9 mouse cellular contexts compared by ENCODE assay signal in the genomic region with DNA sequence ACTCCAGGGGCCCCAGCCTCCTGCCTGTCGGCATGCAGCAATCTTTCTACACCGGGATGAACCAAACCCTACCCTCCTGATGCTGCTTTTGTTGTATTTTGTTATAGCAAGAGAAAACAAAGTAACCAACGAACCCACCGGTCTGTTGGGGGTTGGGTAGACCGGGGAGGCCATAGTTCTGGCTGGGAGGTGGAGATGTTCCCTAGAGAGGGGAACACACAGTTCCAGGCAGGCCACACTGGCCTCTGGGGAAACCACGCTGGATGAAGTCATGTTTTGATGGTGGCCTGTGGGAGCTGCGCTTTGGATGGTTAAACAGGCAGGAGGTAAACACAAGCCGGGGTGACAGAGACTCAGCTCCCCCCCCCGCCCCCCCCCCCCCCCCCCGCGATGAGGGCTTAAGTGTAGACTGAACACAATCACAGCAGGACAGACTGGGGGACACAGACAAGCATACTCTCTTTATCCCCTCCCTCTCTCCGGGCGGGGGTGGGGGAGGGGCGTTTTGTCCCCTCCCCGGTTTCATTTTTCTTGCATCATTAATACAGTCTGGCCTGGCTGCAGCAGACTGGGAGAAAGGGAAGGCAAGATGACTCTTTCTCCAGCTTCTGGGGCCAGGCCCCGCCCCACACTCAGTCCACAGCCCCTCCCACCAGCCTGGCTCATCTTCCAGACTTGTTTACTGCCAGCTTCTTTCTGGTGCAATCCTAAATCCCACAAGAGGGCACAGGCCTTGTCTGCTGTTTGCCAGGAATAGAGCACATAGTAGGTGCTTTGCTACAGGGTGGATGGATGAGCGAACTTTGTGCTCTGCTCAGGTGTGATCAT. TPM values are rescaled to one million over a fixed set of nuclear protein-coding genes. Genes with fewer than 3 reads are reported as not detected.
DNase-seq lines count a peak whose midpoint lies in the region; ATAC-seq lines count a peak whose summit lies in the region.
"Had no signal": no experiment of that assay in that cellular context is flagged by ENCODE, and none has a peak within 500 bp of the region (broad histone marks: within the 10 kb centered on the region; RNA-seq: fewer than 3 reads in every experiment).

No protein-coding gene starts in this region.

- H3K9ac ChIP-seq in forebrain, embryonic 12.5 days = no peak overlapping the region
- H3K9ac ChIP-seq in forebrain, embryonic 15.5 days (replicated peaks) = no peak overlapping the region
- no peak overlapping the region for H3K9ac ChIP-seq in neural tube, embryonic 13.5 days

- 26% methylated on average over 15 of the region's 17 CpGs for WGBS in forebrain, embryonic 12.5 days
- WGBS in forebrain, embryonic 15.5 days = 20% methylated on average over 14 of the region's 17 CpGs
- WGBS in neural tube, embryonic 13.5 days = 32% methylated on average over 12 of the region's 17 CpGs

- no peak for ATAC-seq in forebrain, embryonic 12.5 days (ENCODE audit: low FRiP score)
- ATAC-seq in forebrain, embryonic 15.5 days (replicated peaks) = no peak
- 0 out of 2 replicates have a peak, but pooled peaks have one; percentile 23 for ATAC-seq in neural tube, embryonic 13.5 days (ENCODE audit: low read depth)

- H3K9me3 ChIP-seq in forebrain, embryonic 12.5 days = no peaks in the 10 kb centered on the region
- no peaks in the 10 kb centered on the region for H3K9me3 ChIP-seq in forebrain, embryonic 15.5 days
- H3K9me3 ChIP-seq in neural tube, embryonic 13.5 days = 0 out of 2 replicates have a peak, but pooled peaks cover 5% of the 10 kb centered on the region

- no peak overlapping the region for H3K4me3 ChIP-seq in forebrain, embryonic 12.5 days (replicated peaks)
- no peak overlapping the region for H3K4me3 ChIP-seq in forebrain, embryonic 15.5 days
- no peak overlapping the region for H3K4me3 ChIP-seq in neural tube, embryonic 13.5 days
- H3K4me3 ChIP-seq: erythroblast, embryonic 14.5 days had no signal

- H3K27me3 ChIP-seq in forebrain, embryonic 12.5 days = peaks cover 3% of the 10 kb centered on the region; the same call in 1 of the 2 replicates
- H3K27me3 ChIP-seq in forebrain, embryonic 15.5 days = no peaks in the 10 kb centered on the region
- H3K27me3 ChIP-seq in neural tube, embryonic 13.5 days = no peaks in the 10 kb centered on the region

- peak; percentile 84 for DNase-seq in adrenal gland, postnatal 14 days
- peak; percentile 50 to 78 for DNase-seq in heart, adult 18-20 months
- DNase-seq in kidney, postnatal 36 days = peak; percentile 38 to 39
- no peak for DNase-seq in right cerebral cortex, adult 18-20 months
- DNase-seq in layer of hippocampus, postnatal 25 days (ENCODE audit: extremely low spot score in 1 of 2, low spot score in 1 of 2) = no peak

- H3K36me3 ChIP-seq in forebrain, embryonic 12.5 days (replicated peaks) = no peaks in the 10 kb centered on the region
- H3K36me3 ChIP-seq in forebrain, embryonic 15.5 days = no peaks in the 10 kb centered on the region
- no peaks in the 10 kb centered on the region for H3K36me3 ChIP-seq in neural tube, embryonic 13.5 days

- H3K4me2 ChIP-seq in forebrain, embryonic 12.5 days = peak overlapping the region; percentile 17; the same call in 1 of the 2 replicates
- H3K4me2 ChIP-seq in forebrain, embryonic 15.5 days (replicated peaks) = no peak overlapping the region
- no peak overlapping the region for H3K4me2 ChIP-seq in neural tube, embryonic 13.5 days

- no peak overlapping the region for H3K27ac ChIP-seq in forebrain, embryonic 12.5 days
- H3K27ac ChIP-seq in forebrain, embryonic 15.5 days (replicated peaks) = no peak overlapping the region
- H3K27ac ChIP-seq in neural tube, embryonic 13.5 days (replicated peaks) = 0 out of 2 replicates have a peak overlapping the region, but pooled peaks have one; percentile 33

- peaks cover 12% of the 10 kb centered on the region for H3K4me1 ChIP-seq in forebrain, embryonic 12.5 days
- no peaks in the 10 kb centered on the region for H3K4me1 ChIP-seq in forebrain, embryonic 15.5 days
- peaks cover 13% of the 10 kb centered on the region; the same call in 1 of the 2 replicates for H3K4me1 ChIP-seq in neural tube, embryonic 13.5 days (replicated peaks)

RNA-seq across cellular contexts. Expression of a gene that starts 30.2 kb away (rescaled TPM):
- not detected in 2 replicates for polyA plus RNA-seq in forebrain, embryonic 12.5 days (2016; fragmentation: Nextera tagmentation; extraction: Ambion mirVana)
- polyA plus RNA-seq in forebrain, embryonic 15.5 days (2015; fragmentation: Nextera tagmentation; extraction: Ambion mirVana) = 0.24 and 0.56 TPM in 2 replicates
- 40.3 and 75.9 TPM in 2 replicates for total RNA-seq in adrenal gland, postnatal 14 days (2021)
- total RNA-seq in heart, adult 18-20 months (2021) = 1 to 10 TPM; 4.0 to 7.0 TPM
- polyA plus RNA-seq in neural tube, embryonic 13.5 days (2015; fragmentation: Nextera tagmentation; extraction: Ambion mirVana) = 1.4 and 3.3 TPM in 2 replicates
- total RNA-seq in layer of hippocampus, postnatal 25 days (2021) = under 1 TPM; 0.38 to 0.42 TPM
- polyA plus RNA-seq: erythroblast, embryonic 14.5 days had no signal

RNA-seq across cellular contexts. Expression of a gene that starts 37.6 kb away (rescaled TPM):
- polyA plus RNA-seq in forebrain, embryonic 12.5 days (2016; fragmentation: Nextera tagmentation; extraction: Ambion mirVana) = not detected in 2 replicates
- 0.51 and 0.65 TPM in 2 replicates for polyA plus RNA-seq in forebrain, embryonic 15.5 days (2015; fragmentation: Nextera tagmentation; extraction: Ambion mirVana)
- not detected in 2 replicates for total RNA-seq in adrenal gland, postnatal 14 days (2021)
- not detected for total RNA-seq in heart, adult 18-20 months (2021)
- 0.32 TPM in 1 of 2 replicates, not detected in the other for polyA plus RNA-seq in neural tube, embryonic 13.5 days (2015; fragmentation: Nextera tagmentation; extraction: Ambion mirVana)
- total RNA-seq in layer of hippocampus, postnatal 25 days (2021) = 1 to 10 TPM; 5.4 TPM
- polyA plus RNA-seq: erythroblast, embryonic 14.5 days had no signal

RNA-seq across cellular contexts. Expression of a gene that starts 53.5 kb away (rescaled TPM):
- 29.7 and 31.9 TPM in 2 replicates for polyA plus RNA-seq in forebrain, embryonic 12.5 days (2016; fragmentation: Nextera tagmentation; extraction: Ambion mirVana)
- 27.1 and 27.4 TPM in 2 replicates for polyA plus RNA-seq in forebrain, embryonic 15.5 days (2015; fragmentation: Nextera tagmentation; extraction: Ambion mirVana)
- total RNA-seq in adrenal gland, postnatal 14 days (2021) = 64.2 and 67.3 TPM in 2 replicates
- total RNA-seq in heart, adult 18-20 months (2021) = 10 to 100 TPM; 26.3 to 28.6 TPM
- 23.4 and 24.2 TPM in 2 replicates for polyA plus RNA-seq in neural tube, embryonic 13.5 days (2015; fragmentation: Nextera tagmentation; extraction: Ambion mirVana)
- 10 to 100 TPM; 50.1 to 58.1 TPM for total RNA-seq in layer of hippocampus, postnatal 25 days (2021)

Comparison
In these comparisons a context has a peak if more than half of its experiments do, and no peak if none do; other contexts are left out.
1. DNase-seq: peak in adrenal gland, postnatal 14 days (single experiment), heart, adult 18-20 months (2 of 2) and kidney, postnatal 36 days (2 of 2); none in right cerebral cortex, adult 18-20 months (single experiment) and layer of hippocampus, postnatal 25 days (0 of 2).